Mouse (Mus musculus): Measurements from ENCODE around the gene Nsun4.

- no peak for TF ChIP-seq CTCF (IDR thresholded peaks at IDR 0.05; ENCODE audit: insufficient read depth, low read length)
- 0 out of 2 replicates have a peak, but pooled peaks have one; percentile 1 for TF ChIP-seq POLR2A (IDR thresholded peaks at IDR 0.05; ENCODE audit: borderline replicate concordance, extremely low read depth, low read depth, low read length)
These were observed 22.1 kb upstream of the Nsun4 start for GRCm38 (mm10) chr4:116075631-116076368.
